Mouse (Mus musculus) embryonic facial prominence, embryonic 15.5 days (tissue): ENCODE measurements around the gene Lrch4. TPM values are rescaled to one million over a fixed set of nuclear protein-coding genes. Genes with fewer than 3 reads are reported as not detected.
"Not testable (repeated sequence)": the region's sequence is repeated elsewhere in the genome, so short reads cannot be mapped to it uniquely, and the experiment has no call there.

Experiments used
- ATAC-seq: fragments of 200-750 bp; cut with Nextera tagmentation; 2 replicates; pipeline ENCODE4 v1.8.0; 2017; ENCODE audit warnings: low read depth, moderate TSS enrichment; ENCODE audit not compliant: insufficient number of reproducible peaks, low FRiP score, low TSS enrichment
- H3K27ac ChIP-seq: fragments of 300-500 bp; sonication (generic); replicated peaks from 2 replicates; pipeline ENCODE4 v1.5.1; 2015; ENCODE audit warnings: mild to moderate bottlenecking, inconsistent platforms
- H3K27me3 ChIP-seq: fragments of 300-500 bp; sonication (generic); 2 replicates; pipeline ENCODE4 v1.6.1; 2015; ENCODE audit warnings: inconsistent platforms
- H3K36me3 ChIP-seq: fragments of 300-500 bp; sonication (generic); 2 replicates; pipeline ENCODE4 v1.6.1; 2015; ENCODE audit warnings: mild to moderate bottlenecking, inconsistent platforms
- H3K4me1 ChIP-seq: fragments of 300-500 bp; sonication (generic); 2 replicates; pipeline ENCODE4 v1.6.1; 2015; ENCODE audit warnings: inconsistent platforms
- H3K4me2 ChIP-seq: fragments of 300-500 bp; sonication (generic); replicated peaks from 2 replicates; pipeline ENCODE4 v1.6.1; 2015; ENCODE audit warnings: mild to moderate bottlenecking, inconsistent platforms
- H3K4me3 ChIP-seq: fragments of 300-500 bp; sonication (generic); replicated peaks from 2 replicates; pipeline ENCODE4 v1.5.1; 2015; ENCODE audit warnings: mild to moderate bottlenecking, inconsistent platforms
- H3K9ac ChIP-seq: fragments of 300-500 bp; sonication (generic); 2 replicates; pipeline ENCODE4 v1.6.1; 2015; ENCODE audit warnings: inconsistent platforms
- H3K9me3 ChIP-seq: fragments of 300-500 bp; sonication (generic); replicated peaks from 2 replicates; pipeline ENCODE4 v1.6.1; 2016; ENCODE audit warnings: inconsistent platforms
- WGBS: fragments of 180-500 bp; shearing (Covaris S2); methylation state at CpG from one replicate; pipeline ENCODE4 v1.1.7; 2015; 5-methylcytosine and 5-hydroxymethylcytosine counted together
- polyA plus RNA-seq: library from polyadenylated mRNA; unstranded; fragments of >200 nt; fragmentation: Nextera tagmentation; extraction: Ambion mirVana; gene quantifications from 2 replicates; pipeline ENCODE4 v1.2.1, GENCODE M21; 2015

Gene Lrch4
- polyA plus RNA-seq, 1 experiment from 2014 or later: 48.9 TPM

- Histone ChIP-seq H3K27me3 (no peaks in the 10 kb centered on the region), H3K36me3 (no peaks in the 10 kb centered on the region), H3K27ac (no peak overlapping the region), H3K4me1 (peaks cover 58% of the 10 kb centered on the region), H3K9ac (no peak overlapping the region), H3K4me3 (no peak overlapping the region), H3K9me3 (no peaks in the 10 kb centered on the region), H3K4me2 (no peak overlapping the region)
- WGBS: 70% methylated on average over 5 of the region's 5 CpGs
- no peak for ATAC-seq
These were observed 15.8 kb upstream of the Lrch4 start for GRCm38 (mm10) chr5:137613076-137613475.

GRCm38 (mm10) chr5:137613550-137613949 lies 15.4 kb upstream of the Lrch4 start, which contains the start of gene Pcolce:
Gene Pcolce (minus strand): TSS chr5:137613784.
- 28% methylated on average over 11 of the region's 11 CpGs for WGBS
- Histone ChIP-seq H3K36me3 (no peaks in the 10 kb centered on the region), H3K4me2 (no peak within 1 kb of the TSS), H3K27me3 (no peaks in the 10 kb centered on the region), H3K27ac (no peak within 1 kb of the TSS), H3K4me3 (no peak within 1 kb of the TSS), H3K9ac (no peak within 1 kb of the TSS), H3K4me1 (peaks cover 53% of the 10 kb centered on the region), H3K9me3 (no peaks in the 10 kb centered on the region)
- ATAC-seq: no peak

- H3K4me3 ChIP-seq, H3K9ac ChIP-seq, H3K9me3 ChIP-seq, H3K27me3 ChIP-seq, H3K36me3 ChIP-seq, ATAC-seq, H3K4me2 ChIP-seq, H3K27ac ChIP-seq: not testable (repeated sequence)
- WGBS: 81% methylated on average over 2 of the region's 2 CpGs
- H3K4me1 ChIP-seq: peaks cover 39% of the 10 kb centered on the region
These were observed 14.0 kb upstream of the Lrch4 start for GRCm38 (mm10) chr5:137614921-137615320.

GRCm38 (mm10) chr5:137615347-137615746 lies 13.6 kb upstream of the Lrch4 start:
- ATAC-seq: no peak
- H3K4me3 ChIP-seq: no peak overlapping the region
- no peaks in the 10 kb centered on the region for H3K9me3 ChIP-seq
- H3K4me2 ChIP-seq: no peak overlapping the region
- H3K9ac ChIP-seq: no peak overlapping the region
- H3K36me3 ChIP-seq: no peaks in the 10 kb centered on the region
- no peaks in the 10 kb centered on the region for H3K27me3 ChIP-seq
- peaks cover 35% of the 10 kb centered on the region for H3K4me1 ChIP-seq
- H3K27ac ChIP-seq: no peak overlapping the region
- 81% methylated on average over 7 of the region's 7 CpGs for WGBS

GRCm38 (mm10) chr5:137623937-137624530 lies 4.9 kb upstream of the Lrch4 start:
- Histone ChIP-seq H3K27ac (no peak overlapping the region), H3K9ac (no peak overlapping the region), H3K9me3 (no peaks in the 10 kb centered on the region), H3K36me3 (no peaks in the 10 kb centered on the region), H3K27me3 (no peaks in the 10 kb centered on the region), H3K4me1 (peaks cover 6% of the 10 kb centered on the region), H3K4me3 (no peak overlapping the region), H3K4me2 (no peak overlapping the region)
- WGBS: 72% methylated on average over 11 of the region's 11 CpGs
- no peak for ATAC-seq

- Histone ChIP-seq H3K4me2 (peak overlapping the region; percentile 59), H3K9ac (peak overlapping the region; percentile 43), H3K27ac (peak overlapping the region; percentile 91), H3K27me3 (no peaks in the 10 kb centered on the region), H3K36me3 (peaks cover 6% of the 10 kb centered on the region; the same call in 1 of the 2 replicates), H3K4me1 (peaks cover 41% of the 10 kb centered on the region), H3K4me3 (peak overlapping the region; percentile 99), H3K9me3 (no peaks in the 10 kb centered on the region)
- no peak for ATAC-seq
- 3% methylated on average over 9 of the region's 9 CpGs for WGBS
These were observed 930 bp upstream of the Lrch4 start for GRCm38 (mm10) chr5:137627991-137628390.

- no peaks in the 10 kb centered on the region for H3K9me3 ChIP-seq
- H3K27ac ChIP-seq: peak overlapping the region; percentile 92
- peak overlapping the region; percentile 99 for H3K4me3 ChIP-seq
- no peak for ATAC-seq
- H3K36me3 ChIP-seq: peaks cover 17% of the 10 kb centered on the region
- under 1% methylated on average over 23 of the region's 23 CpGs for WGBS
- H3K4me2 ChIP-seq: peak overlapping the region; percentile 91
- peak overlapping the region; percentile 87 for H3K9ac ChIP-seq
- H3K4me1 ChIP-seq: peaks cover 52% of the 10 kb centered on the region
- H3K27me3 ChIP-seq: no peaks in the 10 kb centered on the region
These were observed 393 bp downstream of the Lrch4 start for GRCm38 (mm10) chr5:137629306-137629721.

- Histone ChIP-seq H3K9me3 (no peaks in the 10 kb centered on the region), H3K27ac (peak overlapping the region; percentile 92), H3K27me3 (no peaks in the 10 kb centered on the region), H3K4me2 (peak overlapping the region; percentile 91), H3K9ac (peak overlapping the region; percentile 87; the same call in 1 of the 2 replicates), H3K4me3 (peak overlapping the region; percentile 99), H3K36me3 (peaks cover 17% of the 10 kb centered on the region), H3K4me1 (peaks cover 52% of the 10 kb centered on the region)
- ATAC-seq: no peak
- 13% methylated on average over 6 of the region's 6 CpGs for WGBS
These were observed 1.1 kb downstream of the Lrch4 start for GRCm38 (mm10) chr5:137629906-137630545.

GRCm38 (mm10) chr5:137630602-137631001 lies 1.7 kb downstream of the Lrch4 start:
- H3K36me3 ChIP-seq: peaks cover 23% of the 10 kb centered on the region
- peak overlapping the region; percentile 91 for H3K4me2 ChIP-seq
- H3K4me3 ChIP-seq: peak overlapping the region; percentile 99
- H3K27ac ChIP-seq: peak overlapping the region; percentile 92
- H3K27me3 ChIP-seq: no peaks in the 10 kb centered on the region
- WGBS: 23% methylated on average over 3 of the region's 3 CpGs
- ATAC-seq: no peak
- H3K9ac ChIP-seq: 0 out of 2 replicates have a peak overlapping the region, but pooled peaks have one; percentile 2
- no peaks in the 10 kb centered on the region for H3K9me3 ChIP-seq
- peaks cover 52% of the 10 kb centered on the region for H3K4me1 ChIP-seq

- Histone ChIP-seq H3K9ac (0 out of 2 replicates have a peak overlapping the region, but pooled peaks have one; percentile 2), H3K4me2 (peak overlapping the region; percentile 91), H3K27me3 (no peaks in the 10 kb centered on the region), H3K36me3 (peaks cover 28% of the 10 kb centered on the region), H3K27ac (peak overlapping the region; percentile 92), H3K4me3 (peak overlapping the region; percentile 99), H3K4me1 (peaks cover 52% of the 10 kb centered on the region), H3K9me3 (no peaks in the 10 kb centered on the region)
- no peak for ATAC-seq
- 58% methylated on average over 9 of the region's 9 CpGs for WGBS
These were observed 2.2 kb downstream of the Lrch4 start for GRCm38 (mm10) chr5:137631171-137631570.

GRCm38 (mm10) chr5:137631591-137631990 lies 2.7 kb downstream of the Lrch4 start:
- H3K4me3 ChIP-seq: 0 out of 2 replicates have a peak overlapping the region, but pooled peaks have one; percentile 6
- WGBS: 58% methylated on average over 4 of the region's 4 CpGs
- peak overlapping the region; percentile 92 for H3K27ac ChIP-seq
- H3K36me3 ChIP-seq: peaks cover 33% of the 10 kb centered on the region
- no peak for ATAC-seq
- no peaks in the 10 kb centered on the region for H3K27me3 ChIP-seq
- no peak overlapping the region for H3K9ac ChIP-seq
- no peaks in the 10 kb centered on the region for H3K9me3 ChIP-seq
- peaks cover 52% of the 10 kb centered on the region for H3K4me1 ChIP-seq
- H3K4me2 ChIP-seq: peak overlapping the region; percentile 91; the same call in 1 of the 2 replicates
